8 mouse cellular contexts compared by ENCODE assay signal in genomic region chr6:24528064-24528243, GRCm38 (mm10). TPM values are rescaled to one million over a fixed set of nuclear protein-coding genes. Genes with fewer than 3 reads are reported as not detected.
DNase-seq lines count a peak whose midpoint lies in the region; ATAC-seq and TF ChIP-seq lines count a peak whose summit lies in the region.

Gene Asb15 (plus strand): TSS chr6:24528144.

- 56% methylated on average over 2 of the region's 2 CpGs for WGBS in neural tube, embryonic 11.5 days
- 51% methylated on average over 2 of the region's 2 CpGs for WGBS in forebrain, postnatal 0 days
- 54% methylated on average over 2 of the region's 2 CpGs for WGBS in limb, embryonic 12.5 days
- 45% methylated on average over 2 of the region's 2 CpGs for WGBS in stomach, embryonic 15.5 days

- peak within 1 kb of the TSS; percentile 74 for H3K4me2 ChIP-seq in neural tube, embryonic 11.5 days (ENCODE audit: low read depth)
- H3K4me2 ChIP-seq in forebrain, postnatal 0 days (ENCODE audit: low read depth): peak within 1 kb of the TSS; percentile 64
- peak within 1 kb of the TSS; percentile 79 for H3K4me2 ChIP-seq in limb, embryonic 12.5 days
- peak within 1 kb of the TSS; percentile 71 for H3K4me2 ChIP-seq in stomach, embryonic 15.5 days

- H3K9me3 ChIP-seq in neural tube, embryonic 11.5 days (ENCODE audit: control insufficient read depth, low read length): no peaks in the 10 kb centered on the region
- no peaks in the 10 kb centered on the region for H3K9me3 ChIP-seq in forebrain, postnatal 0 days (ENCODE audit: low read length)
- no peaks in the 10 kb centered on the region for H3K9me3 ChIP-seq in limb, embryonic 12.5 days
- no peaks in the 10 kb centered on the region for H3K9me3 ChIP-seq in stomach, embryonic 15.5 days

- no peak for DNase-seq in neural tube, embryonic 11.5 days (ENCODE audit: low spot score)
- DNase-seq in neural tube, embryonic 10.5 days (ENCODE audit: extremely low spot score, low spot score): no peak
- no peak for DNase-seq in forebrain, postnatal 0 days
- DNase-seq in embryo, embryonic 9.5 days (ENCODE audit: extremely low spot score): no peak
- no peak for DNase-seq in urinary bladder, postnatal 4 days (ENCODE audit: low spot score in 2 of 2)
- DNase-seq in cerebellum, adult 9-11 months: no peak

- no peak within 1 kb of the TSS for H3K27ac ChIP-seq in neural tube, embryonic 11.5 days (ENCODE audit: low read depth, low read length)
- peak within 1 kb of the TSS; percentile 66 for H3K27ac ChIP-seq in forebrain, postnatal 0 days (ENCODE audit: low read depth, low read length)
- no peak within 1 kb of the TSS for H3K27ac ChIP-seq in limb, embryonic 12.5 days
- peak within 1 kb of the TSS; percentile 71; the same call in 1 of the 2 replicates for H3K27ac ChIP-seq in stomach, embryonic 15.5 days

- no peaks in the 10 kb centered on the region for H3K36me3 ChIP-seq in neural tube, embryonic 11.5 days (ENCODE audit: control insufficient read depth, insufficient read depth, low read length)
- H3K36me3 ChIP-seq in forebrain, postnatal 0 days (ENCODE audit: insufficient read depth): peaks cover 6% of the 10 kb centered on the region; the same call in 1 of the 2 replicates
- H3K36me3 ChIP-seq in limb, embryonic 12.5 days: peaks cover 13% of the 10 kb centered on the region; the same call in 1 of the 2 replicates
- no peaks in the 10 kb centered on the region for H3K36me3 ChIP-seq in stomach, embryonic 15.5 days

- no peak for TF ChIP-seq CTCF in forebrain, postnatal 0 days (IDR thresholded peaks at IDR 0.05; ENCODE audit: low read depth)

- H3K27me3 ChIP-seq in neural tube, embryonic 11.5 days (ENCODE audit: control insufficient read depth, insufficient read depth, low read length): no peaks in the 10 kb centered on the region
- no peaks in the 10 kb centered on the region; the same call in 1 of the 2 replicates for H3K27me3 ChIP-seq in forebrain, postnatal 0 days (ENCODE audit: insufficient read depth, low read length)
- no peaks in the 10 kb centered on the region for H3K27me3 ChIP-seq in limb, embryonic 12.5 days
- H3K27me3 ChIP-seq in stomach, embryonic 15.5 days (replicated peaks): no peaks in the 10 kb centered on the region

- no peak for ATAC-seq in neural tube, embryonic 11.5 days (ENCODE audit: insufficient read depth, low FRiP score, low TSS enrichment)
- ATAC-seq in forebrain, postnatal 0 days: no peak
- ATAC-seq in limb, embryonic 12.5 days (ENCODE audit: insufficient number of reproducible peaks, insufficient read depth, low FRiP score, low TSS enrichment, low read depth): peak; percentile 13; the same call in 1 of the 2 replicates
- 0 out of 2 replicates have a peak, but pooled peaks have one; percentile 1 for ATAC-seq in stomach, embryonic 15.5 days (ENCODE audit: insufficient read depth, low FRiP score, low read depth)

- peak within 1 kb of the TSS; percentile 60 for H3K4me3 ChIP-seq in neural tube, embryonic 11.5 days (ENCODE audit: low read depth, low read length)
- peak within 1 kb of the TSS; percentile 76 for H3K4me3 ChIP-seq in forebrain, postnatal 0 days (ENCODE audit: low read depth, low read length)
- peak within 1 kb of the TSS; percentile 77 for H3K4me3 ChIP-seq in limb, embryonic 12.5 days (replicated peaks)
- peak within 1 kb of the TSS; percentile 77 for H3K4me3 ChIP-seq in stomach, embryonic 15.5 days (replicated peaks)

- H3K9ac ChIP-seq in neural tube, embryonic 11.5 days (ENCODE audit: low read length): peak within 1 kb of the TSS; percentile 67
- peak within 1 kb of the TSS; percentile 65 for H3K9ac ChIP-seq in forebrain, postnatal 0 days
- H3K9ac ChIP-seq in limb, embryonic 12.5 days (replicated peaks): peak within 1 kb of the TSS; percentile 74
- H3K9ac ChIP-seq in stomach, embryonic 15.5 days: peak within 1 kb of the TSS; percentile 42

- no peaks in the 10 kb centered on the region; the same call in 1 of the 2 replicates for H3K4me1 ChIP-seq in neural tube, embryonic 11.5 days (ENCODE audit: control insufficient read depth, insufficient read depth, low read length)
- no peaks in the 10 kb centered on the region for H3K4me1 ChIP-seq in forebrain, postnatal 0 days (ENCODE audit: insufficient read depth)
- H3K4me1 ChIP-seq in limb, embryonic 12.5 days (replicated peaks): peaks cover 10% of the 10 kb centered on the region
- peaks cover 10% of the 10 kb centered on the region for H3K4me1 ChIP-seq in stomach, embryonic 15.5 days

RNA-seq across cellular contexts. Expression of gene Asb15, which starts in this region (rescaled TPM):
- not detected in 2 replicates for polyA plus RNA-seq in neural tube, embryonic 11.5 days (2014; fragmentation: Nextera tagmentation; extraction: Ambion mirVana)
- total RNA-seq in forebrain, postnatal 0 days (2014; rRNA removed): not detected in 2 replicates
- polyA plus RNA-seq in forebrain, postnatal 0 days (2015; fragmentation: Nextera tagmentation; extraction: Ambion mirVana): 0.05 TPM in 1 of 2 replicates, not detected in the other
- not detected in 2 replicates for polyA plus RNA-seq in limb, embryonic 12.5 days (2016; fragmentation: Nextera tagmentation; extraction: Ambion mirVana)
- polyA plus RNA-seq in stomach, embryonic 15.5 days (2015; fragmentation: Nextera tagmentation; extraction: Ambion mirVana): 0.05 TPM in 1 of 2 replicates, not detected in the other

Comparison
In these comparisons a context has a peak if more than half of its experiments do, and no peak if none do; other contexts are left out.
1. Peak in ATAC-seq, H3K4me3 ChIP-seq, H3K9ac ChIP-seq and H3K4me2 ChIP-seq in limb, embryonic 12.5 days; RNA of the gene not detected or under 1 TPM.
2. Peak in ATAC-seq, H3K4me3 ChIP-seq, H3K27ac ChIP-seq, H3K9ac ChIP-seq and H3K4me2 ChIP-seq in stomach, embryonic 15.5 days; RNA of the gene not detected or under 1 TPM.